Mouse (Mus musculus) MEL (cell line): Measurements from ENCODE around the gene Rab44.

Experiments
- CTCF ChIP-seq, 3 experiments: IDR thresholded peaks in 2 of 3; conservative IDR thresholded peaks in 1 of 3; 2 replicates each; pipeline ENCODE4 v1.5.1; 2011 to 2012; ENCODE audit warnings: low read length in 3 of 3, low read depth in 2 of 3, mild to moderate bottlenecking in 2 of 3, improper control_type of control experiment in 1 of 3, inconsistent platforms in 1 of 3, mixed read lengths in 1 of 3, moderate library complexity in 1 of 3; ENCODE audit not compliant: control insufficient read depth in 1 of 3, insufficient read depth in 1 of 3, poor library complexity in 1 of 3, severe bottlenecking in 1 of 3
- ELF1 ChIP-seq: IDR thresholded peaks from 2 replicates; pipeline ENCODE4 v1.6.1; 2014; ENCODE audit warnings: low read depth, mild to moderate bottlenecking, inconsistent platforms, low read length, improper control_type of control experiment, moderate library complexity
- EP300 ChIP-seq, 2 experiments: IDR thresholded peaks; 2 replicates each; pipeline ENCODE4 v1.6.1; 2011; ENCODE audit warnings: improper control_type of control experiment in 2 of 2, low read length in 2 of 2, low read depth in 1 of 2, mild to moderate bottlenecking in 1 of 2
- HCFC1 ChIP-seq: IDR thresholded peaks from 2 replicates; pipeline ENCODE4 v1.6.1; 2012; ENCODE audit warnings: low read depth, mild to moderate bottlenecking, inconsistent platforms, low read length, improper control_type of control experiment, moderate library complexity
- POLR2A ChIP-seq, 2 experiments: IDR thresholded peaks; 2 replicates each; pipeline ENCODE4 v1.6.1; 2011 to 2012; ENCODE audit warnings: low read length in 2 of 2, mild to moderate bottlenecking in 2 of 2, control low read depth in 1 of 2, improper control_type of control experiment in 1 of 2, low read depth in 1 of 2, moderate library complexity in 1 of 2; ENCODE audit not compliant: control insufficient read depth in 1 of 2, insufficient read depth in 1 of 2, poor library complexity in 1 of 2
- RAD21 ChIP-seq: IDR thresholded peaks from 2 replicates; pipeline ENCODE4 v1.6.1; 2011; ENCODE audit warnings: mild to moderate bottlenecking, low read depth, low read length, improper control_type of control experiment
- TBP ChIP-seq: IDR thresholded peaks from 2 replicates; pipeline ENCODE4 v1.8.0; 2011; ENCODE audit warnings: low read depth, low read length, improper control_type of control experiment
- USF1 ChIP-seq: IDR thresholded peaks from 2 replicates; pipeline ENCODE4 v1.6.1; 2014; ENCODE audit warnings: low read depth, mild to moderate bottlenecking, inconsistent platforms, low read length, improper control_type of control experiment, moderate library complexity
- ZC3H11A ChIP-seq: IDR thresholded peaks from 2 replicates; pipeline ENCODE4 v1.6.1; 2012; ENCODE audit warnings: low read depth, mild to moderate bottlenecking, inconsistent platforms, low read length, improper control_type of control experiment

DNA sequence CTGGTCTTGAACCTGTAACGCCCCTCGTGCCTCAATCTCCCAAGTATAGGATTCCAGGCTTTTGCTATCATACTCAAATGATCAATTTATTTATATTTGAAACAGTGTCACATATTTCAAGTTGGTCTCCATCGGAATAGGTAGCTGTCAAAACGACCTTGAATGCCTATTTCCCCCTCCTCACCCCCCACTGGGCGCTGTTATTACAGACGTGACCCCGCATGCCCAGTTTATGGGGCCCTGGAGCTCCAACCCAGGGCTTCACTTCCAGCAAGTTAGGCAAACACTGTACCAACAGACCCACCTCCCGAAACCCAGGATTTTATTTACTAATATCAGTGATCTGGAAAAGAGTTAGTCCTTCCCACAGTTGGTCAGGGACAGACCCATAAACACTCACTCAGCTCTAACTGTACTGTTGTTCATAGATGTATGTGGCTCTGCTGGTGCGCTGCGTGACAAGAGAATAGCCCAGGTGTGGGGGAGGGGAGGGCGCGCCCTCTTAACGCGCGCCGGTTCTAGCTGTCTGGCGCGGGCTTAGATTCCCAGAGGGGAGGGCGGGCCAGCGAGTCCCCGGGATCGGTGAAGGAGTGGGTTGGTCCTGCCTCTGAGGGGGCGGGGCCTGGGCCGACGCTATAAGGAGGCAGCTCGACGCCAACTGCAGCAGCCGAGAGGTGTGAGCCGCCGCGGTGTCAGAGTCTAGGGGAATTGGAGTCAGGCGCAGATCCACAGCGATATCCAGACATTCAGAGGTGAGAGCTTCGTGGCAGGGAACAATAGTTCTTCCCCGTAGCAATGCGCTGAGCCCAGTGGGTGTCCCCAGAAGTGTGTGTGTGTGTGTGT lies 20.6 kb upstream of the Rab44 start:
- TF ChIP-seq CTCF (IDR thresholded peaks at IDR 0.05 in 2 of 3, conservative IDR thresholded peaks at IDR 0.05 in 1 of 3; ENCODE audit: control insufficient read depth in 1 of 3, insufficient read depth in 1 of 3, low read depth in 2 of 3, low read length in 3 of 3, poor library complexity in 1 of 3, severe bottlenecking in 1 of 3) (no peak), POLR2A (IDR thresholded peaks at IDR 0.05; ENCODE audit: control insufficient read depth in 1 of 2, insufficient read depth in 1 of 2, low read depth in 1 of 2, low read length in 2 of 2, poor library complexity in 1 of 2) (peak; percentile 96 to 99), EP300 (IDR thresholded peaks at IDR 0.05; ENCODE audit: low read depth in 1 of 2, low read length in 2 of 2) (no peak; a peak in 2 of 4 replicates), ZC3H11A (no peak), RAD21 (no peak), TBP (peak; percentile 96), HCFC1 (no peak), USF1 (no peak), ELF1 (no peak)
